Mouse (Mus musculus) right cerebral cortex, adult 2 months (tissue): ENCODE results near the gene H2-DMb1.

Experiments
- DNase-seq, 2 experiments: peaks; one replicate each; pipeline ENCODE4 v3.0.0; 2021 to 2022; ENCODE audit warnings: low spot score in 2 of 2

Gene H2-DMb1

GRCm38 (mm10) chr17:34122188-34122984 lies 30.5 kb upstream of the H2-DMb1 start, which contains the start of gene Brd2:
Gene Brd2 (minus strand): TSS chr17:34122634.
- peak; percentile 96 to 97 for DNase-seq

GRCm38 (mm10) chr17:34123111-34123510 lies 29.8 kb upstream of the H2-DMb1 start:
- no peak for DNase-seq

DNA sequence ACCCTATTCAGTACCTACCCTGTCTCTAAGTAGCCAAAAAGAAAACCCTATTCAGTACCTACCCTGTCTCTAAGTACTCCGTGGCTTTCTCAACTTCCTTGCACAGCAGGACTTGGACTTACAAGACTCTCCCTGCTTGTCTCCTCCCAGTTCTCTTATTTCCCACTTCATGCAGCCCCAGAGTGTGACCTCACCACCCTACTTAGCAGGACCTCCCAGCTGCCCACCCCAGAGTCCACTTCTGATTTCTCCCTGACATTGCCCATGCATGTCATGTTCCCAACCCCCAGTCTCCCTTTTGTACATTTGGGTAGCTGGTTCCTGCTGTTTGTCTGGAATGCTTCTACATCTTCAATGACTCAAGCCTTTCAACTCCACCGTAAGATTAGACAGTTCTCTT lies 29.4 kb upstream of the H2-DMb1 start:
- DNase-seq: no peak

DNA sequence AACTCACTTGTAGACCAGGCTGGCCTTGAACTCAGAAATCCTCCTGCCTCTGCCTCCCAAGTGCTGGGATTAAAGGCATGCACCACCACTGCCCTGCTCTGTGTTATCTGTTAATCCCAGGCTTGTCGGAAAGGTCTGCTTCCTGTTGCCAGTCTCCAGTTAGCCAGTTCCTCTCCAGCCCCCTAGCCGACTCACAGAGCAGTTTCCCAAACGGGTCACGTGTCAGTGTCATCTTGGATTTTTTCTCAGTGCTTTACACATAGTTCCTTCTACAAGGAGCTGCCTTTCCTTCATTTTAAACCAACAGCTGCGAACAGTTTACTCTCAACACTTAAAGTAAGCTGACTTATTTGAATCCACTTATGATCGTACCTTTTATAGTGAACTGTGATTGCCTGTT lies 28.2 kb upstream of the H2-DMb1 start:
- no peak for DNase-seq

DNA sequence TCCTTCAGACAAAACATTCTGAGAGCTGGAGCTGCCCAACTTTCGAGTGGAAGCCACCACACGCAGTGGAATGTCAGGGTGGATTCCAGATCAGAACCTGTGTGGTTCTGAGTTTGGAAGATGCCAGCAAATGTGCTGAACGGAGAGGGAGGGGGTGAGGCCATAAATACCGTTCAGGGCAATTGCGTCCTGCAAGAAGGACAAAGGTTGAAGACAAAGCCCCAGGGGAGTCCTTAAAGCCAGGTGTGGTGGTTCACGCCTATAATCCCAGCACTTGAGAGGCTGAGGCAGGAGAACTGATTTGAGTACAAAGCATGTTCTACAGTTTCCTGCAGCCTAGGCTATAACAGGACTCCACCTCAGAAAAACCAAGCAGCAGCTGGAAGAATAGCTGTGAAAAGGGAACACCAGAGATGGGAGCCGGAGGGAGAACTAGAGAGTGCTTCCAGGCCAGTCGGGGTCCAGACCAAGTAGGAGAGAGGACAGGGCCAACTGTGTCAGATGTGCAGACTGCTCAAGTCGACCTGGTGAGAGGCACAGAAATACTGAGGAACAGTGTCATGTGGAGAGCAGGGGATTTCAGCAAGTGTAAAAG lies 25.9 kb upstream of the H2-DMb1 start:
- DNase-seq: no peak

DNA sequence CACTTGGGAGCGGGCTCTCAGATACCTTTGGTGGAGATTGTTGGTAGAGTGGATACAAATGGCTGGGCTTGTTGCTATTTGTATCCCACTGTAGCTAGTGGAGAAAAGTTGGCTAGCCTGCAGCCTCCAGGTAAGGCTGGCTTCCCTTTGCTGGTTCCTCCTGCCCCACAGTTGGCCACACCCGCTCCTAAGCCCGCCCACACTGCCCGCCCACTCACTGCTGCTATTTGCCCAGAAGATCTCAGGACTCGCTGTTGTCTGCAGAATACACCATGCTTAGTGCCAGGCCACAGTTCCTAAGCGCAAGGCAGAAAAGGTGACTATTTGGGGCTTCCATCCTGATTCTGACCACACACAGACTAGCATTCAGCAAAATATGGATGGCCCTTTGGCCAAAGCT lies 25.4 kb upstream of the H2-DMb1 start:
- peak; percentile 70 to 72 for DNase-seq

GRCm38 (mm10) chr17:34128264-34128937 lies 24.5 kb upstream of the H2-DMb1 start:
- DNase-seq: peak; percentile 73 to 75

DNA sequence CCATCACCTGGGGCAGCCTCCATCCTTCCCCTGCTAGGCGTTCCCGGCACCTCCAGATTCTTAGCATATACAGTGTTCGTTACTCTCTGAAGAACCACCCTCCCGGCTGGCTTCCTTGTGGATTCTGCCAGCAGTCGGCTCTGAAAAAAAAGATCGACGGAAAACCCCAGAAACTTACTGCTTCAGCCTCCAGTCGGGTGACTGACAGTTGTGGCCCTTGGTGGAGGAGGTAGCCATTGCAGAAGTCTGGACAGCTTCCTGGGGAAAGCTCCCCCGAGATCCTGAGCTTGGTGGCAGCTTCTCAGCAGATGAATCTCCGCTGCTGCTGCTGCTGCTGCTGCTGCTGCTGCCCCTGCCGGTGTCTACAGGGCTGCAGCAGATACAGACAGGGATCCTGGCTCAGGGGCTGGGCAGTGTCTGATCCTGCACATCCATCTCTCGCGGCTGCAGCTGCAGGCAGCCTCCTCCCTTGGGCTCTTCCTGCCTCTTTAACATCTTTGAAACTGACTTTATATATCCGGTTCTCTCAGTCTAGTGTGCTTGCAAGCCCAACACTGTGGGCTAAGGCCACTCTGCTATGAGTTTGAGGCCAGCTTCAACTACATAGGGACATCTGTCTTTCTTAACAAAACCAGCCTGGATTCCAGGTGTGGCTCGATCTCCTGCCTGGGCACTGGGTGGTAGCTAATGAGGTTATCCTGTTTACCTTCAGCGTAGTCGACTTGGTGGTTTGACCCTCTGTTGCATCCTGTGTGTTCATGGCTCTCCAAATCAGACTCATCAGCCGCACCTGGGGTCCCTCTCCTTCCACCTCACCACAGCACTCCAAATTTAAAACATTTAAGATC lies 23.7 kb upstream of the H2-DMb1 start:
- DNase-seq: no peak

DNA sequence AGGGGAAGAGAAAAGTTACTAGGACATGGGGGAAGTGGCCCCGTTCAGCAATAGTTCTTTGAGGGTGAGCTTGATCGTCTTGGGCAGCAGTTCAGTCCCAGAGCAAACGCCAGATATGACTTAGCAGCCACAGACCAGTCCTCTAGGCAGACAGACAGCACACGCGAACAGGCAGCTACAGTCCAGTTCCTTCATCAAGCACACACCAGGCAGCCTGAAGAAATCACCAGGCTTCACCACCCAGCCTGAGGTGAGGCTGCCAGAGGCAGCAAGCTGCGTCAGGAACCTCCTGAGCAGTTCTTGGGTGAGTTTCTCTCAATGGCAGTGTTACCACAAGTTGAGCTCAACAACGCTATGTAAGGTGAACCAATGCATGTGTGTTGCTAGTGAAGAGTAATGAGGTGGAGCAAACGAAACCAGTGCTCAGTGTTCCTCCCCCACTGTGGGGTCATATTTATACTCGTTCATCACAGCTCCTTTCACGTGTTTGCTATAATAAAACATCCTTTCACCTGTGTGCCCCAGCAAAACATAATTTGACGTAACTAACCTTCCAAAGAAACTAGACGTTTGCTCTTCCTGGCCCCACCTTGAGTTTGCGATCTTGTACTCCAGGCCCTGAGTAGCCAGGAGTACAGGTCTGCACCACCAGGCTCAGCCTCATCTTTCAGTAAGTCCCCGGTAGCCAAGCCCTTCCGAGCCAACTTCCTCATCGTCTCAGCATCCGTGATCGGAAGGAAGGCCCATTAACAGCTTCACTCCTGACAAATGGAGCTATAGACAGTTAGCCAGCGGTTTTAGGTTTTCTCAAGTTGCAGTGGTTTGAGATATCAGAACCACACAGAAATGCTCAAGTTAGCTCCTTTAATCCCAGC lies 22.6 kb upstream of the H2-DMb1 start:
- no peak for DNase-seq

- no peak for DNase-seq
These were observed 21.0 kb upstream of the H2-DMb1 start for GRCm38 (mm10) chr17:34131911-34132310.

GRCm38 (mm10) chr17:34133289-34133688 lies 19.6 kb upstream of the H2-DMb1 start:
- DNase-seq: no peak

DNA sequence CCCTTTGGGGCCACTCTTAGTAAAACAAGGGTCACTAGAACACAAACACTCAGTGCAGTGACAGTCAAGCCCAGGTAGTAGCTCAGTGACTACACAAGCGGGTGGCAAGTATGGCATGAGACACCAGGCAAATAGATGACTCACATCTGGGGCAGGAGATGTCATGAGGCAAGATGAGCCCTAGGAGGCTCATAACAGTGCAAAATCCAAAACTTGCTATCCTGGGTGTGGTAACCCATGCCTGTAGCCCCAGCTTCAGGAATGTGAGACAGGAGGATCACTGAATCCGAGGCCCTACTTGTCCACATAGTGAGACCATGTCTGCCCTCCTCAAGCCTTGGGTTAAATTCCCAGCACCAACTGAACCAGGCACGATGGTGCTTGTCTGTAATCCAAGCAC lies 18.4 kb upstream of the H2-DMb1 start:
- DNase-seq: no peak

- DNase-seq: peak; percentile 98
These were observed 17.3 kb upstream of the H2-DMb1 start for GRCm38 (mm10) chr17:34135297-34136224.

DNA sequence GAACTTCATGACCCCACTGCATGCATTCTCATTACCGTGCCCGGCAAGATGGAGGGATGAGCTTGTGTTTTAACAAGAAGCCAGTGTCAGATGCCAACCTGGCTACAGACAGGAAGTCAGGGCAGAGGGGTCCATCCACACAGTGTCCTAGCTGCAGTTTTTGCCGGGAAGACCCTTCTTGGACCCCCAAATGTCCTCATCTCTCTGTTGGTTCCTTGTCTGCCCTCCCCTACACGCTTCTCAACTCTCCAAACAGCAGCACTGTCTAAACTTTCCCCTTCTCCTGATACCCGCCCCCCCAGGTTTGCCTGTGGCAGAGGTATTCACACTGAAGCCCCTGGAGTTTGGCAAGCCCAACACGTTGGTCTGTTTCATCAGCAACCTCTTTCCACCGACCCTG lies 15.3 kb upstream of the H2-DMb1 start:
- DNase-seq: no peak

DNA sequence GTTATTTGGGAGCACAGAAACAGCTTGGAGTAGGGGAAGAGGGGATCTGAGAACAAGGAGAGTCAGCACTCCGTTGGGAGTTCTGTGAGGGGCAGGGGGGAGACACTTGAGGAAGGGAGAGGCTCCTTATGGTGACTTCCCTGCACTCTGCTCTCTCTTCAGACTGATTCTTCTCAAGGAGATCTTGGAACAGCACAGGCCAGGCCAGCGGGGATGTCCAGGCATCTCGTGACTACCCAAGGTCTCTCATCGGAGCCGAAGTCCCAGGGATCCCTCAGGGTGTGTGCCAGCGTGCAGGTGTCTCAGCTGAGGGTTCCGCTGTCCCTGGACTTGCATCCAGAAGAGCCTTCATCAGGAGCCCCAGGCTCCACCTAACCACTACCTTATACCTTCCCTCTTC lies 14.2 kb upstream of the H2-DMb1 start:
- no peak for DNase-seq

DNA sequence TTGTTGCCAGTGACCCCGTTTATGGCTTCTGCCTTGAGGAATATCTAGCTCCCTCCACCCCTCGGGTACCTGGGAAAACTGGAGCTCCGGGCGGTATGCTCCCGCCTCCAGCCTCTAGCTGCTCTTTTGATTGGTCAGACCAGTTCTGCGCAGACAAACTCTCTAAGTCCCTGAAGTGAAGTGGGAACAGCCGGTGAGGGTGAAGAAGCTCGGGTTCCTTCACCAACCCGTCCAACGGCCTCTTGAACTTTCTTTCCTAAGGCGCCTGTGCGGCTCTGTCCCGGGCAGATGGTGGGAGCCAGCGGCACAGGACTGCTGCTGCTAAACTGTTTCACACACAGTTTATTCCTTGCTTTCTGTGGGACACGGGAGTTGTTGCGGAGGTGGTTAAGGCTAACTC lies 13.5 kb upstream of the H2-DMb1 start:
- no peak for DNase-seq

DNA sequence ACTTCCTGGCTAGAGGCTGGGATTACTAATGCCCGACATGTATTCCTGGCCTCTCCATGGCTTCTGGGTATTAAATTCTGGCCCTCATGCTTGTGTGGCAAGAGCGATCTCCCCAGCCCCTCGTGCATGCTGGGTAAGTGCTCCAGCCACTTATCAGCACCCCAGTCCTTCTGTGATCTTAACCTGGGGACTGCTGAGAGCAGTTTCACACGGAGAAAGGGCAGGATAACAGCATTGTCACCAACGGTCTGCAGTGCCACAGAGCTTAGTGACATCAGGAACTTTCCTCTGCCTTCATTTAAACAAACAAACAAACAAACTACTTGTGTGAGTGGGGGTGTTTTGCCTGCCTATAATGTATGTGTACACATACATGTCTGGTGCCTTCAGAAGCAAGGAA lies 12.6 kb upstream of the H2-DMb1 start:
- DNase-seq: no peak

DNA sequence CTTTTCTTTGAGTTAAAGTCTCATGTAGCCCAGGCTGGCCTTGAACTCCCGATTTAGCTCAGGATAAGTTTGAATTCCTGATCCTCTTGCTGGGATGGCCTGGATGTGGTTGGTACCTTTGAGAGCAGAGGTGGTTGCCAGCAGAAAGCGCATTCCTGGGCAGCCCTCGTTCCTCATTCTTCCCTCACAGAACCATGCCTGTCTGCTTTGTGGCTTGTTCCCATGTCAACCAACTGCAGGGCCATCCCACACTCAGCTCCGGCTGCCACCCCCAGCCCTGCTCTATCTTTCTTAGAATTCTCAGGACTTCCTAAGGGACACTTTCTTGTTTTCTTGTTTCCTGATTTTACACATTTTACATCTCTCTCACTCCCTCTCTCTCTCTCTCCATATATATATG lies 11.4 kb upstream of the H2-DMb1 start:
- DNase-seq: no peak

DNA sequence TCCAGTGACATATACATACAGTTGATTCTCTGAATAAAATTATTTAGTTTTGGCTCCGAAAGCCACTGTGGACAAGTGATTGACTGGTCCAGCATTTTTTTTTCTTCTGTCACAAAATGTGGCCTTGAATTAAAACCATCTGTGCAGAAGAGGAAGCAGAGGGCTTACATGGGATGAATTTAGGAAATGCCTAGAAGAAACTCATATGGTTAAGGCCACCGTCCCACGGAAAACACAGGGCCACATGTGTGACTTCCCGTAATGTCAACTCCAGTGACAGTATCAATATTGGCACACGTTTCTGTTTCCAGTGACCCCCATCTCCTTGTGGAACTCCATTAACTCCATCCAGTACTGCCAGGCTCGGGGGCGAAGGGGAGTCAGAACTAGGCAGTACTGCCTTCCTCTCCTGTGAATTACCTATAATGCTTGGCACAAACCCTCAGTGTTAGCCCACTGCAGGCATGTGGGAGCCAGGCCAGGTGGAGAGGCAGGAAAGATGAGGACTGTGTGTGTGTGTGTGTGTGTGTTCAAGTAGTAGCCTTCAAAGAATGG lies 10.3 kb upstream of the H2-DMb1 start:
- no peak for DNase-seq

DNA sequence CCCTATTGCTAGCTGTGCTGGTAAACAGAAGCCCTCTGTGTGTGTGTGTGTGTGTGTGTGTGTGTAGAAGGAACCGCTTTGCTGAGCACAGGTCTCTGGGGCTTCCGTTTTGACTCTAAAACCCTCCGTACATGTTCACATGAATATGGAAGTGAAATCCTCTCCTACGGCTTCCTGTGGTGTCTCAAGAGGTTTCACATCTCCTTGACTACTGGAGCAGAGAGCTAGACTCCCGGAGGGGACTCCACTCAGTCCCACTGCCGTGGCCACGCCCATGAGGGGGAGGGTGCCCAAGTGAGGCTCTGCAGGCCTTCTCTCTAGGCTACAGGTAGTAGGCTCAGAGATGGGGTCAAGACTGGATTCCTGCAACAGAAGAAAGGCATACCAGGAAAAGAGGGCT lies 9.8 kb upstream of the H2-DMb1 start, which contains the start of gene H2-DMb2:
TSS of gene H2-DMb2 (plus strand) at position 275 of the 400 bp plus-strand sequence.
- no peak for DNase-seq
